Mouse (Mus musculus): Measurements from ENCODE around the gene Map4k1. TPM values are rescaled to one million over a fixed set of nuclear protein-coding genes. Genes with fewer than 3 reads are reported as not detected.

Map4k1 gene
- polyA plus RNA-seq, 1 experiment, result 12.0 TPM

DNA sequence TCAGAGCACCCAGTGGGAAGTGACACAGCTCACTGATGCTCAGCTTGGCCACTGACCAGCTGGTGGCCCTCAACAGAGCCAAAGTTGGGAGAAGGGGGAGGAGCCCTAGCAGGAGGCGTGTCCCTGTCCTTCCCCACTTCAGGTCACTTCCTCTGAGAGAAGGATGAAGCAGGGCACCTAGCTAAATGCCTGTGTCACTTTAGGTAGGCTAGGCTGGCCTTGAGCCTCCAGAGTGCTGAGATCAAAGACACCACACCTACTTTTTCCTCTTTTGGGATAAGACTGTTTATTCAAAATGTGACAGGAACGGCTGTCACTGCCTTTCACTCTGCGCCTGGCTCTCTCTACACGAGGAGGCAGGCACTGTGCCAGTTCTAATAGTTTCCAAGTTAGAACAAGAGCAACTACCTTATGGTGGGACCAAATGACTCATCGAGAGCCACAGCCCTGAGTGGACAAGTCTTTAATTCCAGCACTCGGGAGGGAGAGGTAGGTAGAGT is 10.0 kb upstream of the Map4k1 start:
- no peak for TF ChIP-seq POLR2A (IDR thresholded peaks at IDR 0.05; ENCODE audit: borderline replicate concordance, low read depth, low read length)
- TF ChIP-seq CTCF (IDR thresholded peaks at IDR 0.05; ENCODE audit: low read depth, low read length), result no peak
- H3K4me3 ChIP-seq (ENCODE audit: insufficient read depth, low read length), result no peak overlapping the region
- peaks cover 15% of the 10 kb centered on the region for H3K4me1 ChIP-seq (ENCODE audit: control insufficient read depth, insufficient read depth, low read length)
- H3K27ac ChIP-seq (ENCODE audit: insufficient read depth, low read depth, low read length), result no peak overlapping the region

- Histone ChIP-seq H3K4me1 (ENCODE audit: control insufficient read depth, insufficient read depth, low read length) (peaks cover 15% of the 10 kb centered on the region), H3K4me3 (ENCODE audit: insufficient read depth, low read length) (no peak overlapping the region), H3K27ac (ENCODE audit: insufficient read depth, low read depth, low read length) (no peak overlapping the region)
- TF ChIP-seq POLR2A (IDR thresholded peaks at IDR 0.05; ENCODE audit: borderline replicate concordance, low read depth, low read length) (no peak), CTCF (IDR thresholded peaks at IDR 0.05; ENCODE audit: low read depth, low read length) (peak; percentile 96)
Measured at GRCm38 (mm10) chr7:28972542-28972985, 9.3 kb upstream of the Map4k1 start.

GRCm38 (mm10) chr7:28973025-28973424 is 8.8 kb upstream of the Map4k1 start:
- H3K4me3 ChIP-seq (ENCODE audit: insufficient read depth, low read length), result no peak overlapping the region
- H3K27ac ChIP-seq (ENCODE audit: insufficient read depth, low read depth, low read length), result no peak overlapping the region
- H3K4me1 ChIP-seq (ENCODE audit: control insufficient read depth, insufficient read depth, low read length), result peaks cover 15% of the 10 kb centered on the region
- TF ChIP-seq CTCF (IDR thresholded peaks at IDR 0.05; ENCODE audit: low read depth, low read length) (no peak; the same call in 1 of the 2 replicates), POLR2A (IDR thresholded peaks at IDR 0.05; ENCODE audit: borderline replicate concordance, low read depth, low read length) (no peak)

GRCm38 (mm10) chr7:28977556-28977955 is 4.3 kb upstream of the Map4k1 start:
- Histone ChIP-seq H3K27ac (ENCODE audit: insufficient read depth, low read depth, low read length) (no peak overlapping the region), H3K4me3 (ENCODE audit: insufficient read depth, low read length) (no peak overlapping the region), H3K4me1 (ENCODE audit: control insufficient read depth, insufficient read depth, low read length) (peaks cover 4% of the 10 kb centered on the region)
- TF ChIP-seq POLR2A (IDR thresholded peaks at IDR 0.05; ENCODE audit: borderline replicate concordance, low read depth, low read length) (no peak), CTCF (IDR thresholded peaks at IDR 0.05; ENCODE audit: low read depth, low read length) (no peak)

DNA sequence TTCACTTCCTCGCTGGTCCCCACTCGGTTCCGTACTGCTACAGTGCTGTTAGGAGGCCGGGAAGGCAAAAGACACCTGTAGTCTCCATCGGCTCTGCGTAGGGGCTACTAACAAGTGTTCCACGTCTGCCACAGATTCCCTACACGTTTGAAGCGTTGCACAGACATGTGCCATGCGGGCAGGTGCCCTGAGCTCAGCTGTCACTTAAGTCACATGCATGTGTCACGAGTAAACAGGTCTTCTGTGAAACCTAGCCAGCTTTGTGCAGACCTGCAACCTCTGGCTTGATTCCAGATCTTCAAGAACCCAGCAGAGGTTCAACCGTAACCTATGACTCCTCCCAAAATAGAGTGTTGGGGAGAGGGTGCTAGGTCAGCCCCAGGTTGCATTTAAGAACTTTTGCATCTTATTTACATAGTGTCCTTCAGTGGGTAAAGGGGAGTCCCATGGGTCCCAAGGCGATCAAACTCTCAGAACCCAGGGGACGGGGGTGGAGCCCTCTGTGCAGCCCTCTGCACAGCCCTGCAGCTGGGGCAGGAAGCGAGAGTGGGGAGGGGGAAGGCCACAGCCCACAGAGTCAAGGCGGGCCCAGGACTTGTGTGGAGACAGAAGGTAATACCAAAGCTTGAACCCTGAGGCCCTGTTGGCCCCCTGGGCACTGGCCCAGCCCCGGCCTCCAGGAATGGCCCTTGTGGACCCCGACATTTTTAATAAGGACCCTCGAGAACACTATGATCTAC is 594 bp downstream of the Map4k1 start:
- TF ChIP-seq CTCF (IDR thresholded peaks at IDR 0.05; ENCODE audit: low read depth, low read length) (no peak), POLR2A (IDR thresholded peaks at IDR 0.05; ENCODE audit: borderline replicate concordance, low read depth, low read length) (no peak)
- peaks cover 17% of the 10 kb centered on the region for H3K4me1 ChIP-seq (ENCODE audit: control insufficient read depth, insufficient read depth, low read length)

GRCm38 (mm10) chr7:28983141-28983564 is 1.3 kb downstream of the Map4k1 start:
- Histone ChIP-seq H3K4me1 (ENCODE audit: control insufficient read depth, insufficient read depth, low read length) (peaks cover 17% of the 10 kb centered on the region), H3K4me3 (ENCODE audit: insufficient read depth, low read length) (peak overlapping the region; percentile 81), H3K27ac (ENCODE audit: insufficient read depth, low read depth, low read length) (no peak overlapping the region)
- TF ChIP-seq POLR2A (IDR thresholded peaks at IDR 0.05; ENCODE audit: borderline replicate concordance, low read depth, low read length) (no peak), CTCF (IDR thresholded peaks at IDR 0.05; ENCODE audit: low read depth, low read length) (no peak)

More for the DNA sequence above, 594 bp downstream of the Map4k1 start:
- Histone ChIP-seq H3K27ac (ENCODE audit: insufficient read depth, low read depth, low read length) (peak overlapping the region; percentile 87), H3K4me3 (ENCODE audit: insufficient read depth, low read length) (peak overlapping the region; percentile 81)

DNA sequence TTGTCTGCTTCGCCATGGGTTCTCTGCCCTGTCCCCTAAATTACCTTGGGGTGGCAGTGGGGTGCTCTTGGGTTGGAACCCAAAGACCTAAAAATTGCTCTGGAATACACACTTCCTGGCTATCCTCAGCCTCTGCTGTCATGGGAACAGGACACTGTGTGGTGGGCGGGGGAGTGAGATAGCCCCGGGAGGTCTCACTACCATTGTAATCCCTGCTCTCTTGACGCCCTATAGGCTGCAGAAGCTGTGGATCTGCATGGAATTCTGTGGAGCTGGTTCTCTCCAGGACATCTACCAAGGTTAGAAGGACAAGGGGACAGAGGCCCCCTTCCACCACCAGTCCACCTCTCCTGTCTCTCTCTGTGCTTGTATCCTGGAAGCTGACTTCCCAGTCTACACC is 2.0 kb downstream of the Map4k1 start:
- TF ChIP-seq CTCF (IDR thresholded peaks at IDR 0.05; ENCODE audit: low read depth, low read length) (no peak), POLR2A (IDR thresholded peaks at IDR 0.05; ENCODE audit: borderline replicate concordance, low read depth, low read length) (no peak)
- Histone ChIP-seq H3K4me3 (ENCODE audit: insufficient read depth, low read length) (no peak overlapping the region), H3K27ac (ENCODE audit: insufficient read depth, low read depth, low read length) (no peak overlapping the region), H3K4me1 (ENCODE audit: control insufficient read depth, insufficient read depth, low read length) (peaks cover 17% of the 10 kb centered on the region)

GRCm38 (mm10) chr7:28984452-28984851 is 2.6 kb downstream of the Map4k1 start:
- Histone ChIP-seq H3K4me3 (ENCODE audit: insufficient read depth, low read length) (no peak overlapping the region), H3K27ac (ENCODE audit: insufficient read depth, low read depth, low read length) (no peak overlapping the region), H3K4me1 (ENCODE audit: control insufficient read depth, insufficient read depth, low read length) (peaks cover 17% of the 10 kb centered on the region)
- TF ChIP-seq POLR2A (IDR thresholded peaks at IDR 0.05; ENCODE audit: borderline replicate concordance, low read depth, low read length), result no peak
- no peak for TF ChIP-seq CTCF (IDR thresholded peaks at IDR 0.05; ENCODE audit: low read depth, low read length)

DNA sequence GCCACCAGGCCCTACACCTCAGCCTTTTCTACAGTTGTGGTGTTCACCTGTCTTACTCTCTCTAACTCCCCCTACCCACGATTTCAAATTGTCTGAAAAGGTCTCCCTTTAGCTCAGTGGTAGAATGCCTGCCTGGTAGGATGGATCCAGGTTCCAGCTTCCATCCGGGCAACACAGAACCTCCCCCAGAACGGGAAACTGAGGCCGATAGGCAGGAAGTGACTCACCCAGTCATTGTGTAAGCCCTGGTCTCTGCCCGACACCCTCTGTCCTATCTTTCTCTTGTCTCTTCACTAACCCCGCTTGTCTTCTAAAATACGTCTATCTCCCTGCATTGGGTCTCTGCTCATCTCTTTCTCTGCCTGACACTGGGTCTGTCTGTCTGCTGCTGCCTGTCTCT is 3.4 kb downstream of the Map4k1 start:
- no peak overlapping the region for H3K4me3 ChIP-seq (ENCODE audit: insufficient read depth, low read length)
- no peak for TF ChIP-seq POLR2A (IDR thresholded peaks at IDR 0.05; ENCODE audit: borderline replicate concordance, low read depth, low read length)
- TF ChIP-seq CTCF (IDR thresholded peaks at IDR 0.05; ENCODE audit: low read depth, low read length), result no peak
- peaks cover 17% of the 10 kb centered on the region for H3K4me1 ChIP-seq (ENCODE audit: control insufficient read depth, insufficient read depth, low read length)
- no peak overlapping the region for H3K27ac ChIP-seq (ENCODE audit: insufficient read depth, low read depth, low read length)

- TF ChIP-seq CTCF (IDR thresholded peaks at IDR 0.05; ENCODE audit: low read depth, low read length) (no peak), POLR2A (IDR thresholded peaks at IDR 0.05; ENCODE audit: borderline replicate concordance, low read depth, low read length) (no peak)
- Histone ChIP-seq H3K27ac (ENCODE audit: insufficient read depth, low read depth, low read length) (no peak overlapping the region), H3K4me3 (ENCODE audit: insufficient read depth, low read length) (no peak overlapping the region), H3K4me1 (ENCODE audit: control insufficient read depth, insufficient read depth, low read length) (0 out of 2 replicates have a peak, but pooled peaks cover 1% of the 10 kb centered on the region)
Measured at GRCm38 (mm10) chr7:28990766-28991273, 9.0 kb downstream of the Map4k1 start.
